ENCODE assay signal across 13 mouse cellular contexts in the genomic region with DNA sequence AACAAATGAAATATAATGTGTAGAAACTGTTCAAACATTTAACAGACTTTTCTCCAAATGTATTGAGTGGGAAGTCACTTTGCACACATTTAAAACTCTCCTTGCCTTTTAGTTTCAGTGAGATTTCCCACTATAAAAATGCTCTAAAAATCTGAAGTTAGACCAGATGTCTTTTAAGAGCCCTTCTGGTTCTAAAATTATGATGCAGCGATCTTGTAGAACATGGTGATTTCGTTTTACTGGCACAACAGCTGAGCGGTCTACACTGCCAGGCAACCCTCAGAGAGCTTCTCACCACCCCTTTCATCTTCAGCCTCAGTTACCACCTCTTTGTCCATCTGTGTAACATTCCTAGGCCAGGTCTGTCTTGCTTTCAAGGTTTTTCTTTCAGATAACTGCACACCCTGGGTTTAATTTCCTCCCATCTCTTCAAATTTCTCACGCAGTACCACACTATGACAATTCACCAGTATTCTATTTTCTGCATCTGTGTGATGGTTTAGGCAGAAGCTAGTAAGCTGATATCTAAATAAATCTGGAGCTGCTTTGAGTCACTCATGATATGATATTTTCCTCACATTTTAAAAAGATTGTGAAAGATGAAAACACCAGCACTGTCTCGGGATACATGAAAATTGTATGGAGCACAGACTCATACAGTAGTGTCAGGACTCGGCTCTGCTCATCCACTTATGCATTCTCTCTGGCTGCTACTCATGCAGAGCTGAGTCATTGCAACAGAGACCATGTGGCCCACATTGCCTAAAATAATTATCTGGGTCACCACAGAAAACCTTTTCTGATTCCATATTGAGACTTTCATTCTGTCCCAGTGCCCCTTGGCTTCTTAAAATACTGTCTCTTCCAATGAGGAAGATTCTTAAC. TPM values are rescaled to one million over a fixed set of nuclear protein-coding genes. Genes with fewer than 3 reads are reported as not detected.
DNase-seq lines count a peak whose midpoint lies in the region; ATAC-seq lines count a peak whose summit lies in the region.
"Had no signal": no experiment of that assay in that cellular context is flagged by ENCODE, and none has a peak within 500 bp of the region (broad histone marks: within the 10 kb centered on the region; RNA-seq: fewer than 3 reads in every experiment).

No protein-coding gene starts in this region.

- ATAC-seq in frontal cortex, adult (ENCODE audit: low TSS enrichment): peak; percentile 96
- ATAC-seq in megakaryocyte progenitor cell, adult 5-6 weeks (replicated peaks; ENCODE audit: poor library complexity): no peak
- ATAC-seq: inflammation-experienced regulatory T-cells, adult 6 months had no signal

- DNase-seq in frontal cortex, postnatal 14 days (ENCODE audit: low spot score in 2 of 2): no peak
- DNase-seq in right cerebral cortex, adult 18-20 months: peak; percentile 38
- no peak for DNase-seq in right cerebral cortex, postnatal 4 days
- DNase-seq in layer of hippocampus, postnatal 14 days (ENCODE audit: low spot score in 2 of 2): peak; percentile 16 to 39
- no peak for DNase-seq in adrenal gland, postnatal 4 days (ENCODE audit: low spot score in 2 of 2)
- DNase-seq in lung, postnatal 4 days: no peak
- DNase-seq: embryo, embryonic 11 days; gastrocnemius, postnatal 14 days; kidney, postnatal 36 days; lung, embryonic 14.5 days had no signal

RNA-seq across cellular contexts. Expression of a gene that starts 39.4 kb away (rescaled TPM):
- total RNA-seq in layer of hippocampus, postnatal 14 days (2021): 100 to 1,000 TPM; 117 to 125 TPM
- total RNA-seq in adrenal gland, postnatal 4 days (2021): 10 to 100 TPM; 14.5 to 15.1 TPM
- not detected in 2 replicates for total RNA-seq in megakaryocyte progenitor cell, adult 5-6 weeks (2015)
- not detected in 2 replicates for total RNA-seq in megakaryocyte progenitor cell, adult 5-6 weeks (2017)

Comparison
In these comparisons a context has a peak if more than half of its experiments do, and no peak if none do; other contexts are left out.
1. DNase-seq: peak in right cerebral cortex, adult 18-20 months (single experiment) and layer of hippocampus, postnatal 14 days (2 of 2); none in frontal cortex, postnatal 14 days (0 of 2), right cerebral cortex, postnatal 4 days (single experiment), adrenal gland, postnatal 4 days (0 of 2) and lung, postnatal 4 days (0 of 2).
2. RNA of a gene that starts 39.4 kb away (total RNA-seq): 117 to 125 TPM in layer of hippocampus, postnatal 14 days and 14.5 to 15.1 TPM in adrenal gland, postnatal 4 days; not detected in megakaryocyte progenitor cell, adult 5-6 weeks; every median in the first group is over 10 times any median in the second.